28 mouse cellular contexts compared by ENCODE assay signal in genomic region chr5:137098418-137098817, GRCm38 (mm10). TPM values are rescaled to one million over a fixed set of nuclear protein-coding genes. Genes with fewer than 3 reads are reported as not detected.
A peak's percentile ranks its signal among the peaks of the same experiment; 100 is the strongest.
DNase-seq lines count a peak whose midpoint lies in the region; ATAC-seq and TF ChIP-seq lines count a peak whose summit lies in the region.
"Had no signal": no experiment of that assay in that cellular context is flagged by ENCODE, and none has a peak within 500 bp of the region (broad histone marks: within the 10 kb centered on the region; RNA-seq: fewer than 3 reads in every experiment).

No protein-coding gene starts in this region.

- H3K4me3 ChIP-seq in liver, embryonic 11.5 days (ENCODE audit: low read depth, low read length): no peak overlapping the region
- no peak overlapping the region for H3K4me3 ChIP-seq in liver, postnatal 0 days (ENCODE audit: low read depth, low read length)
- no peak overlapping the region for H3K4me3 ChIP-seq in hindbrain, embryonic 13.5 days
- H3K4me3 ChIP-seq: embryonic facial prominence, embryonic 15.5 days; forebrain, embryonic 10.5 days; heart, embryonic 12.5 days; left cerebral cortex, adult 2 months; limb, embryonic 15.5 days; midbrain, embryonic 10.5 days had no signal

- H3K27ac ChIP-seq in liver, embryonic 11.5 days (ENCODE audit: low read depth, low read length): no peak overlapping the region
- peak overlapping the region; percentile 39; the same call in 1 of the 2 replicates for H3K27ac ChIP-seq in liver, postnatal 0 days (ENCODE audit: low read depth)
- no peak overlapping the region for H3K27ac ChIP-seq in hindbrain, embryonic 13.5 days
- H3K27ac ChIP-seq: embryonic facial prominence, embryonic 15.5 days; forebrain, embryonic 10.5 days; kidney, postnatal 0 days; left cerebral cortex, adult 2 months; limb, embryonic 15.5 days; midbrain, embryonic 10.5 days had no signal

- peak overlapping the region; percentile 17; the same call in 1 of the 2 replicates for H3K4me2 ChIP-seq in liver, embryonic 11.5 days
- H3K4me2 ChIP-seq in liver, postnatal 0 days (ENCODE audit: low read depth, low read length): no peak overlapping the region; the same call in 1 of the 2 replicates
- H3K4me2 ChIP-seq in hindbrain, embryonic 13.5 days: no peak overlapping the region
- H3K4me2 ChIP-seq: embryonic facial prominence, embryonic 15.5 days; heart, embryonic 12.5 days; limb, embryonic 15.5 days had no signal

- peak; percentile 35 for DNase-seq in lung, postnatal 36 days
- no peak for DNase-seq in lung, postnatal 14 days
- no peak for DNase-seq in liver, embryonic 11.5 days (ENCODE audit: low spot score)
- no peak for DNase-seq in liver, postnatal 0 days
- DNase-seq in right cerebral cortex, adult 2 months (ENCODE audit: low spot score in 2 of 2): no peak
- DNase-seq in neural tube, embryonic 10.5 days (ENCODE audit: extremely low spot score, low spot score): no peak
- DNase-seq: adrenal gland, adult 8-10 months; B cell, adult 2 months; cerebellum, adult 9-11 months; gastrocnemius, postnatal 25 days; heart, adult 18-20 months; heart, postnatal 10 days; kidney, adult 11 months; left cerebral cortex, postnatal 4 days had no signal

- H3K4me1 ChIP-seq in liver, embryonic 11.5 days (replicated peaks; ENCODE audit: control insufficient read depth, insufficient read depth, low read length): peaks cover 20% of the 10 kb centered on the region
- H3K4me1 ChIP-seq in liver, postnatal 0 days (ENCODE audit: insufficient read depth): peaks cover 29% of the 10 kb centered on the region
- peaks cover 10% of the 10 kb centered on the region for H3K4me1 ChIP-seq in hindbrain, embryonic 13.5 days (replicated peaks)

- no peak overlapping the region; the same call in 1 of the 2 replicates for H3K9ac ChIP-seq in liver, embryonic 11.5 days (ENCODE audit: low read depth, low read length)
- H3K9ac ChIP-seq in liver, postnatal 0 days (replicated peaks): no peak overlapping the region
- H3K9ac ChIP-seq in hindbrain, embryonic 13.5 days: no peak overlapping the region
- H3K9ac ChIP-seq: embryonic facial prominence, embryonic 15.5 days; heart, embryonic 12.5 days; limb, embryonic 15.5 days had no signal

- WGBS in liver, embryonic 11.5 days: 44% methylated on average over 11 of the region's 11 CpGs
- 49% methylated on average over 11 of the region's 11 CpGs for WGBS in liver, postnatal 0 days (ENCODE audit: insufficient replicate concordance)
- WGBS in hindbrain, embryonic 13.5 days: 82% methylated on average over 11 of the region's 11 CpGs

- no peaks in the 10 kb centered on the region for H3K27me3 ChIP-seq in liver, embryonic 11.5 days (replicated peaks; ENCODE audit: control insufficient read depth, insufficient read depth, low read length)
- no peaks in the 10 kb centered on the region for H3K27me3 ChIP-seq in liver, postnatal 0 days (ENCODE audit: insufficient read depth, low read length)
- no peaks in the 10 kb centered on the region for H3K27me3 ChIP-seq in hindbrain, embryonic 13.5 days
- H3K27me3 ChIP-seq: CH12.LX; embryonic facial prominence, embryonic 15.5 days; heart, embryonic 12.5 days; limb, embryonic 15.5 days had no signal

- TF ChIP-seq EP300 in liver, postnatal 0 days (IDR thresholded peaks at IDR 0.05; ENCODE audit: low read depth): peak; percentile 72

- no peak for TF ChIP-seq CTCF in liver, postnatal 0 days (IDR thresholded peaks at IDR 0.05; ENCODE audit: low read depth)

- no peaks in the 10 kb centered on the region for H3K36me3 ChIP-seq in liver, embryonic 11.5 days (ENCODE audit: control insufficient read depth, insufficient read depth, low read length)
- H3K36me3 ChIP-seq in liver, postnatal 0 days (replicated peaks; ENCODE audit: insufficient read depth, low read length): no peaks in the 10 kb centered on the region
- H3K36me3 ChIP-seq in hindbrain, embryonic 13.5 days: no peaks in the 10 kb centered on the region
- H3K36me3 ChIP-seq: embryonic facial prominence, embryonic 15.5 days; forebrain, embryonic 10.5 days; heart, embryonic 12.5 days; limb, embryonic 15.5 days; midbrain, embryonic 10.5 days had no signal

- no peaks in the 10 kb centered on the region for H3K9me3 ChIP-seq in liver, embryonic 11.5 days (ENCODE audit: control insufficient read depth, low read length)
- H3K9me3 ChIP-seq in liver, postnatal 0 days (ENCODE audit: low read length): no peaks in the 10 kb centered on the region
- no peaks in the 10 kb centered on the region; the same call in 1 of the 2 replicates for H3K9me3 ChIP-seq in hindbrain, embryonic 13.5 days
- H3K9me3 ChIP-seq: embryonic facial prominence, embryonic 15.5 days; forebrain, embryonic 10.5 days; heart, embryonic 12.5 days; limb, embryonic 15.5 days; midbrain, embryonic 10.5 days had no signal

- peak; percentile 54 for ATAC-seq in liver, embryonic 11.5 days (replicated peaks; ENCODE audit: low FRiP score)
- ATAC-seq in liver, postnatal 0 days: no peak
- no peak for ATAC-seq in hindbrain, embryonic 13.5 days (ENCODE audit: low FRiP score)
- ATAC-seq: activated CD4-positive, CD25-positive, alpha-beta regulatory T cell, adult 4 months; forebrain, embryonic 16.5 days had no signal

RNA-seq across cellular contexts. Expression of gene Trim56, which starts 17.6 kb away (rescaled TPM):
- polyA plus RNA-seq in liver, embryonic 11.5 days (2014; fragmentation: Nextera tagmentation; extraction: Ambion mirVana): 8.7 and 8.8 TPM in 2 replicates
- 6.4 and 7.4 TPM in 2 replicates for polyA plus RNA-seq in liver, postnatal 0 days (2015; fragmentation: Nextera tagmentation; extraction: Ambion mirVana)
- 2.4 and 2.8 TPM in 2 replicates for polyA plus RNA-seq in hindbrain, embryonic 13.5 days (2015; fragmentation: Nextera tagmentation; extraction: Ambion mirVana)

RNA-seq across cellular contexts. Expression of gene Serpine1, which starts 26.4 kb away (rescaled TPM):
- polyA plus RNA-seq in liver, embryonic 11.5 days (2014; fragmentation: Nextera tagmentation; extraction: Ambion mirVana): 0.09 and 0.15 TPM in 2 replicates
- 0.23 and 0.25 TPM in 2 replicates for polyA plus RNA-seq in liver, postnatal 0 days (2015; fragmentation: Nextera tagmentation; extraction: Ambion mirVana)
- 0.06 and 0.16 TPM in 2 replicates for polyA plus RNA-seq in hindbrain, embryonic 13.5 days (2015; fragmentation: Nextera tagmentation; extraction: Ambion mirVana)
- polyA plus RNA-seq: activated CD4-positive, CD25-positive, alpha-beta regulatory T cell, adult 4 months had no signal

RNA-seq across cellular contexts. Expression of gene Muc3, which starts 50.7 kb away (rescaled TPM):
- not detected in 2 replicates for polyA plus RNA-seq in liver, embryonic 11.5 days (2014; fragmentation: Nextera tagmentation; extraction: Ambion mirVana)
- not detected in 2 replicates for polyA plus RNA-seq in liver, postnatal 0 days (2015; fragmentation: Nextera tagmentation; extraction: Ambion mirVana)
- polyA plus RNA-seq in hindbrain, embryonic 13.5 days (2015; fragmentation: Nextera tagmentation; extraction: Ambion mirVana): not detected in 2 replicates
- polyA plus RNA-seq: embryonic facial prominence, embryonic 15.5 days; forebrain, embryonic 10.5 days; forebrain, embryonic 16.5 days; heart, embryonic 12.5 days; hindbrain, embryonic 11.5 days; limb, embryonic 15.5 days; lung, embryonic 16.5 days; midbrain, embryonic 10.5 days; midbrain, postnatal 0 days had no signal

RNA-seq across cellular contexts. Expression of gene Ap1s1, which starts 52.5 kb away (rescaled TPM):
- 163 and 175 TPM in 2 replicates for polyA plus RNA-seq in liver, embryonic 11.5 days (2014; fragmentation: Nextera tagmentation; extraction: Ambion mirVana)
- polyA plus RNA-seq in liver, postnatal 0 days (2015; fragmentation: Nextera tagmentation; extraction: Ambion mirVana): 57.9 and 60.7 TPM in 2 replicates
- 220 and 236 TPM in 2 replicates for polyA plus RNA-seq in hindbrain, embryonic 13.5 days (2015; fragmentation: Nextera tagmentation; extraction: Ambion mirVana)
